Mouse (Mus musculus) CH12.LX (cell line): ENCODE data around the gene Zfp358. TPM values are rescaled to one million over a fixed set of nuclear protein-coding genes. Genes with fewer than 3 reads are reported as not detected.

Experiments
- DNase-seq: peaks from one replicate; pipeline ENCODE4 v3.0.0-alpha.2; 2013; ENCODE audit errors: extremely low read depth
- H3K27ac ChIP-seq: 2 replicates; pipeline ENCODE4 v1.5.1; 2012; ENCODE audit warnings: low read depth, mild to moderate bottlenecking, control low read depth, moderate library complexity; ENCODE audit not compliant: insufficient read depth
- H3K27me3 ChIP-seq: replicated peaks from 2 replicates; pipeline ENCODE3; 2012; ENCODE audit warnings: inconsistent platforms
- H3K36me3 ChIP-seq, 2 experiments: replicated peaks in 1 of 2; 2 replicates each; pipeline versions ENCODE3 to v1.6.1; 2012; ENCODE audit warnings: inconsistent platforms in 1 of 2, low read length in 1 of 2, mild to moderate bottlenecking in 1 of 2, mixed read lengths in 1 of 2, moderate library complexity in 1 of 2; ENCODE audit not compliant: control insufficient read depth in 1 of 2, insufficient read depth in 1 of 2
- H3K4me1 ChIP-seq, 2 experiments: 2 replicates each; pipeline ENCODE4 v1.6.1; 2012; ENCODE audit warnings: inconsistent platforms in 1 of 2, moderate library complexity in 1 of 2; ENCODE audit not compliant: insufficient read depth in 2 of 2, control insufficient read depth in 1 of 2
- H3K4me2 ChIP-seq: 2 replicates; pipeline ENCODE4 v1.6.1; 2012; ENCODE audit warnings: low read depth, mild to moderate bottlenecking, control low read depth; ENCODE audit not compliant: poor library complexity, insufficient read depth, severe bottlenecking
- H3K4me3 ChIP-seq, 3 experiments: fragments of 150-350 bp in 1 of 3; sonication (generic) in 1 of 3; replicated peaks in 1 of 3; 2 replicates each; pipeline versions ENCODE3 to v1.5.1; 2011 to 2012; ENCODE audit warnings: low read depth in 2 of 3, low read length in 2 of 3, mild to moderate bottlenecking in 2 of 3, moderate library complexity in 2 of 3, control low read depth in 1 of 3, improper control_type of control experiment in 1 of 3, inconsistent platforms in 1 of 3, mixed read lengths in 1 of 3; ENCODE audit not compliant: poor library complexity in 1 of 3
- H3K79me2 ChIP-seq: replicated peaks from 2 replicates; pipeline ENCODE4 v1.6.1; 2012; ENCODE audit warnings: mild to moderate bottlenecking, moderate library complexity; ENCODE audit not compliant: control insufficient read depth, poor library complexity, insufficient read depth, severe bottlenecking; ENCODE audit errors: extremely low read depth
- H3K9ac ChIP-seq: 2 replicates; pipeline ENCODE4 v1.6.1; 2012; ENCODE audit warnings: low read depth, mild to moderate bottlenecking, control low read depth, moderate library complexity; ENCODE audit not compliant: insufficient read depth
- H3K9me3 ChIP-seq: replicated peaks from 2 replicates; pipeline ENCODE3; 2012; ENCODE audit warnings: low read length, inconsistent platforms, mixed read lengths
- BHLHE40 ChIP-seq: IDR thresholded peaks from 2 replicates; pipeline ENCODE4 v1.6.1; 2011; ENCODE audit warnings: mild to moderate bottlenecking, low read depth, low read length, improper control_type of control experiment
- CHD2 ChIP-seq: IDR thresholded peaks from 2 replicates; pipeline ENCODE4 v1.6.1; 2011; ENCODE audit warnings: low read length, improper control_type of control experiment
- CTCF ChIP-seq, 2 experiments: IDR thresholded peaks in 1 of 2; conservative IDR thresholded peaks in 1 of 2; 2 replicates each; pipeline ENCODE4 v1.5.1; 2011 to 2012; ENCODE audit warnings: low read depth in 2 of 2, low read length in 2 of 2, improper control_type of control experiment in 1 of 2, inconsistent platforms in 1 of 2, mild to moderate bottlenecking in 1 of 2, moderate library complexity in 1 of 2
- ELF1 ChIP-seq: IDR thresholded peaks from 2 replicates; pipeline ENCODE4 v1.6.1; 2014; ENCODE audit warnings: low read depth, mild to moderate bottlenecking, inconsistent platforms, low read length, improper control_type of control experiment
- ETS1 ChIP-seq: conservative IDR thresholded peaks from 2 replicates; pipeline ENCODE4 v1.6.1; 2012; ENCODE audit warnings: low read depth, mild to moderate bottlenecking, inconsistent platforms, low read length, improper control_type of control experiment, moderate library complexity
- HCFC1 ChIP-seq: IDR thresholded peaks from 2 replicates; pipeline ENCODE4 v1.6.1; 2012; ENCODE audit warnings: low read depth, mild to moderate bottlenecking, inconsistent platforms, low read length, improper control_type of control experiment
- JUND ChIP-seq: conservative IDR thresholded peaks from 2 replicates; pipeline ENCODE4 v1.6.1; 2011; ENCODE audit warnings: low read depth, low read length, improper control_type of control experiment
- MAFK ChIP-seq: IDR thresholded peaks from 2 replicates; pipeline ENCODE4 v1.6.1; 2011; ENCODE audit warnings: low read length, improper control_type of control experiment; ENCODE audit not compliant: insufficient replicate concordance
- MEF2A ChIP-seq: IDR thresholded peaks from 2 replicates; pipeline ENCODE4 v1.6.1; 2014; ENCODE audit warnings: low read depth, mild to moderate bottlenecking, inconsistent platforms, low read length, improper control_type of control experiment, borderline replicate concordance
- MYC ChIP-seq: IDR thresholded peaks from 2 replicates; pipeline ENCODE4 v1.6.1; 2011; ENCODE audit warnings: low read depth, mild to moderate bottlenecking, improper control_type of control experiment, low read length
- PAX5 ChIP-seq: IDR thresholded peaks from 2 replicates; pipeline ENCODE4 v1.6.1; 2012; ENCODE audit warnings: low read length, inconsistent platforms, mixed read lengths
- TBP ChIP-seq: conservative IDR thresholded peaks from 2 replicates; pipeline ENCODE4 v1.6.1; 2011; ENCODE audit warnings: low read depth, low read length, improper control_type of control experiment
- UBTF ChIP-seq: IDR thresholded peaks from 2 replicates; pipeline ENCODE4 v1.6.1; 2012; ENCODE audit warnings: low read depth, mild to moderate bottlenecking, inconsistent platforms, low read length, improper control_type of control experiment, moderate library complexity
- USF1 ChIP-seq: IDR thresholded peaks from 2 replicates; pipeline ENCODE4 v1.6.1; 2014; ENCODE audit warnings: low read depth, mild to moderate bottlenecking, inconsistent platforms, low read length, improper control_type of control experiment
- USF2 ChIP-seq: conservative IDR thresholded peaks from 2 replicates; pipeline ENCODE4 v1.6.1; 2011; ENCODE audit warnings: low read depth, low read length, improper control_type of control experiment
- dilution Hi-C: fragments of 300-500 bp; cut with MboI; formaldehyde crosslinking; loops from 2 replicates; pipeline ENCODE4 v1.14.3; 2020; ENCODE audit warnings: low sequenced_read_pairs; ENCODE audit not compliant: extremely low pct_unique_long_range_greater_than_20kb, extremely low pct_ligation_motif_present
- in situ Hi-C: fragments of 300-500 bp; cut with MboI; formaldehyde crosslinking; loops from 3 replicates; pipeline ENCODE4 v1.14.3; 2019; ENCODE audit warnings: low sequenced_read_pairs, low pct_ligation_motif_present, low pct_unique_long_range_greater_than_20kb, mixed read lengths
- polyA plus RNA-seq: library from polyadenylated mRNA; unstranded; fragments of >175 nt; gene quantifications from 2 replicates; pipeline ENCODE4 v1.2.1, GENCODE M21; 2012; ENCODE audit warnings: low read depth; ENCODE audit not compliant: insufficient read length
- total RNA-seq, 2 experiments: library from RNA; depleted of rRNA; stranded (reverse); fragments of 300-350 nt in 1 of 2; fragments of >200 nt in 1 of 2; gene quantifications; 2 replicates each; pipeline ENCODE4 v1.2.3; 2012 to 2014

Zfp358 gene
- total RNA-seq (2012; rRNA removed) = 0.25 and 0.64 TPM in 2 replicates
- total RNA-seq (2014; rRNA removed) = 0.54 TPM in 1 of 2 replicates, not detected in the other
- polyA plus RNA-seq = 0.17 TPM in 1 of 2 replicates, not detected in the other

- peak within 1 kb of the TSS; percentile 77 for H3K4me2 ChIP-seq
- dilution Hi-C loops = no loop called here
- no peaks in the 10 kb centered on the region for H3K36me3 ChIP-seq
- in situ Hi-C loops = no loop called here
- H3K9ac ChIP-seq = peak within 1 kb of the TSS; percentile 77
- H3K9me3 ChIP-seq = no peaks in the 10 kb centered on the region
- H3K4me3 ChIP-seq = peak within 1 kb of the TSS in 2 of 3 experiments; percentile 26 to 65
- H3K27ac ChIP-seq = no peak within 1 kb of the TSS
- no peaks in the 10 kb centered on the region for H3K79me2 ChIP-seq
- H3K4me1 ChIP-seq = peaks cover 0 to 3% of the 10 kb centered on the region in 2 experiments; a peak in 1 of 4 replicates
- no peak for DNase-seq
- TF ChIP-seq MEF2A (no peak), HCFC1 (peak; percentile 78)
- H3K27me3 ChIP-seq = peaks cover 56% of the 10 kb centered on the region
Measured at GRCm38 (mm10) chr8:3492901-3493844, at the start of gene Zfp358. Gene Zfp358, plus strand, starts transcription at chr8:3493138.

GRCm38 (mm10) chr8:3449226-3449625 is 43.7 kb upstream of the Zfp358 start:
- Histone ChIP-seq H3K4me2 (no peak overlapping the region), H3K79me2 (no peaks in the 10 kb centered on the region), H3K4me1 (peaks cover 0 to 4% of the 10 kb centered on the region in 2 experiments; a peak in 1 of 4 replicates), H3K27ac (no peak overlapping the region), H3K36me3 (no peaks in the 10 kb centered on the region), H3K9me3 (no peaks in the 10 kb centered on the region), H3K27me3 (no peaks in the 10 kb centered on the region), H3K9ac (no peak overlapping the region), H3K4me3 (no peak overlapping the region)
- no peak for DNase-seq
- dilution Hi-C loops (no loop called here), in situ Hi-C loops (no loop called here)
- TF ChIP-seq BHLHE40 (no peak), MAFK (no peak), USF2 (no peak), UBTF (no peak), PAX5 (no peak), TBP (no peak), MYC (no peak), ETS1 (no peak), JUND (no peak), CHD2 (no peak), ELF1 (no peak), CTCF (conservative IDR thresholded peaks at IDR 0.05 in 1 of 2, IDR thresholded peaks at IDR 0.05 in 1 of 2; ENCODE audit: low read depth in 2 of 2, low read length in 2 of 2) (no peak), USF1 (no peak)
